Mouse (Mus musculus) midbrain, embryonic 11.5 days (tissue): ENCODE results near the gene Kcnj9. TPM values are rescaled to one million over a fixed set of nuclear protein-coding genes. Genes with fewer than 3 reads are reported as not detected.

Experiments used
- ATAC-seq: fragments of 200-750 bp; cut with Nextera tagmentation; 2 replicates; pipeline ENCODE4 v1.8.0; 2017; ENCODE audit warnings: moderate TSS enrichment, moderate library complexity; ENCODE audit not compliant: low FRiP score
- DNase-seq: peaks from one replicate; pipeline ENCODE4 v3.0.0; 2015; ENCODE audit warnings: low spot score; ENCODE audit errors: missing footprints
- H3K27ac ChIP-seq: fragments of 300-500 bp; sonication (generic); 2 replicates; pipeline ENCODE4 v1.5.1; 2014; ENCODE audit warnings: low read depth, low read length
- H3K27me3 ChIP-seq: fragments of 300-500 bp; sonication (generic); 2 replicates; pipeline ENCODE4 v1.6.1; 2014; ENCODE audit warnings: mild to moderate bottlenecking, low read length, moderate library complexity, mixed read lengths; ENCODE audit not compliant: control insufficient read depth, insufficient read depth
- H3K36me3 ChIP-seq: fragments of 300-500 bp; sonication (generic); 2 replicates; pipeline ENCODE4 v1.6.1; 2014; ENCODE audit warnings: mild to moderate bottlenecking, low read length, moderate library complexity, mixed read lengths; ENCODE audit not compliant: control insufficient read depth, insufficient read depth
- H3K4me1 ChIP-seq: fragments of 300-500 bp; sonication (generic); 2 replicates; pipeline ENCODE4 v1.6.1; 2014; ENCODE audit warnings: low read length; ENCODE audit not compliant: control insufficient read depth, insufficient read depth
- H3K4me2 ChIP-seq: fragments of 300-500 bp; sonication (generic); 2 replicates; pipeline ENCODE4 v1.6.1; 2014; ENCODE audit warnings: mild to moderate bottlenecking, moderate library complexity
- H3K4me3 ChIP-seq: fragments of 300-500 bp; sonication (generic); 2 replicates; pipeline ENCODE4 v1.5.1; 2014; ENCODE audit warnings: low read depth, low read length
- H3K9ac ChIP-seq: fragments of 300-500 bp; sonication (generic); 2 replicates; pipeline ENCODE4 v1.6.1; 2014; ENCODE audit warnings: low read length
- H3K9me3 ChIP-seq: fragments of 300-500 bp; sonication (generic); 2 replicates; pipeline ENCODE4 v1.6.1; 2016; ENCODE audit warnings: low read length; ENCODE audit not compliant: control insufficient read depth
- WGBS: fragments of 180-500 bp; shearing (Covaris S2); extraction: QIAGEN DNeasy Blood & Tissue Kit; methylation state at CpG from one replicate; pipeline ENCODE4 v1.1.7; 2014; 5-methylcytosine and 5-hydroxymethylcytosine counted together
- polyA plus RNA-seq: library from polyadenylated mRNA; unstranded; fragments of >200 nt; fragmentation: Nextera tagmentation; extraction: Ambion mirVana; gene quantifications from 2 replicates; pipeline ENCODE4 v1.2.1, GENCODE M21; 2014

Gene Kcnj9
- polyA plus RNA-seq, 1 experiment from 2014 or later: 0.37 TPM

DNA sequence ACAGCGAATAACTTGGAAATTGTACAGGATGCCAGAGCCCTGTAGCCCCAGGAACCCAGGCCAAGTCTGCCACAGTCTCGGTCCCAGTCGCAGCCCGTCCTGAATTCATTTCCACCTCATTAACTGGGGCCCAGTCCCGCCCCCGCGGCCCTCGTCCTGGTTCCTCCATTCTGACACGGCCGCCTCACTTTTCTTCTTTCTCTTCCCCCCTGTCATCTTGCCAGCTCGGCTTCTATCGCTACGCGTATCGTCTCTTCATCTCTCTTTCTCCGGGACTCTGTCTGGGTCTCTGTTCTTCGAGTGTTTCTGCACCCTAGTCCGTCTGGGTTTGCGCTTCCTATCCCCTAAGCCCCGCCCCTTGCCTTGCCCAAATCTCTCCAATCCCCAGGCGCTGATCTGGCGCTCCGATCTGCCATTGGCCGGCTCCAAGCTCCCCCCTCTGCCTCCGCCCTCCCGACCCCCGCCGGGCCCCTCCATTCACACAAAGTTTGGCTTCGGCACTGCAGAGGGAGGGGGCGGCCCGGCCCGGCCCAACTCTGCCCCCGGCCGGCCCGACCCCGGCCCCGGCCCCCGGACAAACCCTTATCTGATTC, 11.7 kb upstream of the Kcnj9 start, which contains the start of gene Kcnj10:
Gene Kcnj10, plus strand, starts transcription at position 482 of the 593 bp plus-strand sequence.
- H3K4me2 ChIP-seq: peak within 1 kb of the TSS; percentile 57
- H3K9me3 ChIP-seq: no peaks in the 10 kb centered on the region
- H3K9ac ChIP-seq: peak within 1 kb of the TSS; percentile 43
- ATAC-seq (peak; percentile 95), DNase-seq (peak; percentile 97)
- H3K4me3 ChIP-seq: peak within 1 kb of the TSS; percentile 39
- H3K36me3 ChIP-seq: no peaks in the 10 kb centered on the region
- peaks cover 8% of the 10 kb centered on the region for H3K4me1 ChIP-seq
- peaks cover 6% of the 10 kb centered on the region for H3K27me3 ChIP-seq
- WGBS: under 1% methylated on average over 38 of the region's 38 CpGs
- no peak within 1 kb of the TSS for H3K27ac ChIP-seq

- H3K4me2 ChIP-seq: no peak overlapping the region
- ATAC-seq (no peak), DNase-seq (no peak)
- peaks cover 3% of the 10 kb centered on the region for H3K27me3 ChIP-seq
- no peak overlapping the region for H3K4me3 ChIP-seq
- H3K9ac ChIP-seq: no peak overlapping the region
- H3K9me3 ChIP-seq: no peaks in the 10 kb centered on the region
- whole genome bisulfite sequencing: 29% methylated on average over 2 of the region's 2 CpGs
- no peaks in the 10 kb centered on the region for H3K36me3 ChIP-seq
- peaks cover 8% of the 10 kb centered on the region for H3K4me1 ChIP-seq
- no peak overlapping the region for H3K27ac ChIP-seq
Observed at GRCm38 (mm10) chr1:172337411-172338185, 8.5 kb upstream of the Kcnj9 start.

DNA sequence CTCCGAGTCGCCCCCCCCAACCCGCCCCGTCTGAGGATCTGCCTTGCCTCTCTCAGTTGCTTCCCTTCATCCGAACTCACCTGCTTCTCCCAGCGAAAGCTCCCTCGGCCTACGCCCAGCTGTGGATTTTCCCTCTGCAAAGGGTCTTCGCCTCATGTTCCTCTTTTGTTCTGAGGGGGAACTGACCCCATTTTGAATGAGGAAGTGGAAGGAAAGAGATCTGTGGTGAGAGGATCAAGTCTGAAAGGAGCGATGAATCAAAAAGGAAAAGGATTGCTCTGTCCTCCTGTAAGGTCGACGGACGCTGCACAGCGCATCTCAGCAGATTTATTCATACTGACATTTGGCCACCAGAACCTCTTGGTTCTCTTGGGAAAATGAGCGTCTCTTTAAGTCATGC, 6.7 kb upstream of the Kcnj9 start:
- 82% methylated on average over 15 of the region's 15 CpGs for WGBS
- no peak for DNase-seq
- no peaks in the 10 kb centered on the region for H3K9me3 ChIP-seq
- no peak overlapping the region for H3K4me3 ChIP-seq
- peaks cover 2% of the 10 kb centered on the region; the same call in 1 of the 2 replicates for H3K27me3 ChIP-seq
- peaks cover 8% of the 10 kb centered on the region; the same call in 1 of the 2 replicates for H3K4me1 ChIP-seq
- H3K9ac ChIP-seq: no peak overlapping the region
- no peaks in the 10 kb centered on the region for H3K36me3 ChIP-seq
- ATAC-seq: no peak
- H3K27ac ChIP-seq: no peak overlapping the region
- H3K4me2 ChIP-seq: no peak overlapping the region

GRCm38 (mm10) chr1:172333512-172333911, 4.4 kb upstream of the Kcnj9 start:
- ATAC-seq: peak; percentile 65; the same call in 1 of the 2 replicates
- no peak for DNase-seq
- Histone ChIP-seq H3K4me1 (peaks cover 11% of the 10 kb centered on the region), H3K27me3 (peaks cover 5% of the 10 kb centered on the region; the same call in 1 of the 2 replicates), H3K36me3 (no peaks in the 10 kb centered on the region), H3K27ac (no peak overlapping the region), H3K4me3 (no peak overlapping the region), H3K9me3 (no peaks in the 10 kb centered on the region), H3K4me2 (no peak overlapping the region), H3K9ac (no peak overlapping the region)
- 10% methylated on average over 3 of the region's 3 CpGs for WGBS

DNA sequence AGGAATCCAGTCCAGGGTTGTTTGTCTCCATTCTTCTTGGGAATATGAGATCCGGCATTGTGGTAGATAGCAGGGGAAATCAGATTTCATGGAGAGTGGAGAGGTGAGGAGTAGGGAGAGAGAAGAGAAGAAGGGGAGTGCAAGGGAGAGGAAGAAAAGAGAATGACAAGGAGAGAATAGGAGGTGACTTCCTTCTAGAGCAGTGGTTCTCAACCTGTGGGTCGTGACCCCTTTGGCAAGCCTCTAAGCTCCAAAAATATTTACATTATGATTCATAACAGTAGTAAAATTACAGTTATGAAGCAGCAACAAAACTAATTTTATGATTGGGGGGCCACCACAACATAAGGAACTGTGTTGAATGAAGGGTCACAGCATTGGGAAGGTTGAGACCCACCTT, 3.8 kb upstream of the Kcnj9 start:
- H3K4me2 ChIP-seq: no peak overlapping the region
- H3K27ac ChIP-seq: no peak overlapping the region
- WGBS: 86% methylated on average over 2 of the region's 2 CpGs
- no peak overlapping the region for H3K4me3 ChIP-seq
- ATAC-seq (no peak), DNase-seq (no peak)
- peaks cover 11% of the 10 kb centered on the region for H3K4me1 ChIP-seq
- H3K9me3 ChIP-seq: no peaks in the 10 kb centered on the region
- H3K9ac ChIP-seq: no peak overlapping the region
- H3K27me3 ChIP-seq: peaks cover 5% of the 10 kb centered on the region; the same call in 1 of the 2 replicates
- H3K36me3 ChIP-seq: no peaks in the 10 kb centered on the region

DNA sequence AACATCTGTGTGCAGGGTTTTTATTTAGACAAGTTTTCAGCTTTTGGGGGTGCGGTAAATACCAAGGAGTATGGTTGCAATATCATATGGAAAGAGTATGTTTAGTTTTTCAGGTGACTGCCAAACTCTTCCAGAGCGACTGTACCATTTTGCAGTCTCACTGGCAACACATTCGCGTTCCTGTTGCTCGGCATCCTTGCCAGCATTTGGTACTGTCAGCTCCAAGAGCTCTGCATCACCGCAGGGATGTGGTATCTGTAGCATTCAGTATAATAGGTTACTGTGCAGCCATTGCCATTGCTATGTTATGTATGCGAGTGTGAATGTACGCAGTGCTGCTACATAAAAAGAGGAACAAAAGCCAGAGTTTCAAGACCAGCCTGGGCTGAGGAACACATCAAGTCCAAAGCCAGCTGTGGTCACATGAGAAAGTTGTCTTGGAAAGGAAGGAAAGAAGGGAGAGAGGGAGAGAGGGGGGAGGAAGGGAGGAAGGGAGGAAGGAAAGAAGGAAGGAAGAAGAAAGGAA, 2.4 kb upstream of the Kcnj9 start:
- 77% methylated on average over 8 of the region's 8 CpGs for WGBS
- Histone ChIP-seq H3K36me3 (no peaks in the 10 kb centered on the region), H3K9ac (no peak overlapping the region), H3K27ac (no peak overlapping the region), H3K4me2 (no peak overlapping the region), H3K4me3 (no peak overlapping the region), H3K4me1 (peaks cover 8% of the 10 kb centered on the region), H3K27me3 (peaks cover 19% of the 10 kb centered on the region), H3K9me3 (no peaks in the 10 kb centered on the region)
- ATAC-seq (no peak), DNase-seq (no peak)

GRCm38 (mm10) chr1:172329616-172330015, 498 bp upstream of the Kcnj9 start:
- peak; percentile 3; the same call in 1 of the 2 replicates for ATAC-seq

GRCm38 (mm10) chr1:172328461-172328860, 657 bp downstream of the Kcnj9 start:
- Histone ChIP-seq H3K36me3 (no peaks in the 10 kb centered on the region), H3K9me3 (no peaks in the 10 kb centered on the region), H3K4me1 (peaks cover 19% of the 10 kb centered on the region), H3K4me2 (no peak overlapping the region), H3K4me3 (no peak overlapping the region), H3K27ac (no peak overlapping the region), H3K27me3 (peaks cover 35% of the 10 kb centered on the region), H3K9ac (no peak overlapping the region)
- 82% methylated on average over 7 of the region's 7 CpGs for whole genome bisulfite sequencing
- DNase-seq (no peak), ATAC-seq (no peak)

More at GRCm38 (mm10) chr1:172329616-172330015, 498 bp upstream of the Kcnj9 start:
- 69% methylated on average over 6 of the region's 6 CpGs for WGBS
- no peak overlapping the region for H3K27ac ChIP-seq
- peak overlapping the region; percentile 13; the same call in 1 of the 2 replicates for H3K9ac ChIP-seq
- DNase-seq: no peak
- H3K27me3 ChIP-seq: peaks cover 35% of the 10 kb centered on the region
- no peaks in the 10 kb centered on the region for H3K36me3 ChIP-seq
- H3K4me1 ChIP-seq: peaks cover 16% of the 10 kb centered on the region
- H3K4me3 ChIP-seq: no peak overlapping the region
- H3K9me3 ChIP-seq: no peaks in the 10 kb centered on the region
- H3K4me2 ChIP-seq: no peak overlapping the region

DNA sequence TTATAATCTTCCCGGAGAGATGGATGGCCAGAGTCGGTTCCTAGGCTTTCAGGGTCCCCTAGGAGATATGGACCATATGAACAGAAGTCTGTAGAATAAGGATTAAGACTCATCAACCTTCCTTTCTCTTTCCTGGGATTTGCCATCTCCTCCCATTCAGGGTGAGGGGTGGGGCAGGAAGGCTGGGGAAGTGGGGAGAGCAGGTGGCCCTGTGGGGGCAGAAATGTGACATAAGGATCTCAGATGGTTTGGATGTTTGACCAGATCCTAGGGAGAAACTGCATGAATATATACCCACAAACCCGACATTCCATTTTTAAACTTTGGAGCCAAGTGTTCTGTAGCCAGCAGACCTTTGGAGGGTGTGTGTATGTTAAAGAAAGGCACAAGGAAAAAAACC, 1.1 kb downstream of the Kcnj9 start:
- DNase-seq: no peak
- H3K27me3 ChIP-seq: peaks cover 35% of the 10 kb centered on the region
- H3K9me3 ChIP-seq: no peaks in the 10 kb centered on the region
- H3K9ac ChIP-seq: no peak overlapping the region
- no peaks in the 10 kb centered on the region for H3K36me3 ChIP-seq
- no peak for ATAC-seq
- H3K4me3 ChIP-seq: no peak overlapping the region
- peaks cover 23% of the 10 kb centered on the region for H3K4me1 ChIP-seq
- WGBS: 90% methylated on average over 3 of the region's 3 CpGs
- H3K27ac ChIP-seq: no peak overlapping the region
- no peak overlapping the region for H3K4me2 ChIP-seq
